Mouse (Mus musculus): Measurements from ENCODE around the gene Adgrb3.

The Adgrb3 gene

GRCm38 (mm10) chr1:25310066-25310465 is 519.4 kb downstream of the Adgrb3 start:
- DNase-seq (ENCODE audit: low read depth, low spot score): no peak

- no peak for DNase-seq (ENCODE audit: low read depth, low spot score)
Measured at GRCm38 (mm10) chr1:25281471-25281870, 548.0 kb downstream of the Adgrb3 start.

DNA sequence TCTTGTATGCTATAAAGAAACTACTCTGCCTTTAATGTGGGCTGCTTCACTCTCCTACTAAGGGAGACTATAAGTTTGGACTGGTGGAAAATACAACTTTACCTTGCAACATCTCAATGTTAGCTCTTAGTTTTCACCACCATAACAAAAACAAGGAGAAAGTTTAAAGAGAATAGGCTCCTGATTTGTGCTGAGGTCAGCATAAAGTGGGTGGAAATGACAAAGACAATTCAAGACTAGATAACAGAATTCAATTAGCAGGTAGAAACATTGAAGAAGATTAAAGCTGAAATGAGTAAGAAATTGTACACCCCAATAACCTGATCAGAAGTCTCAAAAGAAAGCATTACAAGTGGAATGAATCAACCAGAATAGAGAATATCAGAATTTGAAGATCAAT is 578.9 kb downstream of the Adgrb3 start:
- no peak for DNase-seq (ENCODE audit: low read depth, low spot score)

DNA sequence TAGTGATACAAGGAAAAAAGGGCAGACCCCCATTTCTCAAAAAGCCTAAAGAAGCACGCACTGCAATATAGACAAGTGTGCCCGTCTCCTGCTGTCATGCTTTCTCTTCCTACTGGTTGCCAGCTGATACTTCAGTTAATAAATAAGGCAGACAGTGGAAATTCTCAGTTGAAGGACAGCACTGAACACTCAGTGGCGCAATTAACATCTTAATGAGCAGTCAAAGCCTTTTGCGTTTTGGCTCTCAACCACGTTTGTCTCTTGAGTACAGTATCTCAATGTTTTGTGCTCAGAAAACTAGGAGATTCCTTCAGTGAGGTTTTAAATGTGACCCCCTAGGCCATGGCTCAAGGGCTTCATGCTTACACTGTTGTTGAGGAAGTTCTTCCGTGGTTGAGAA is 587.1 kb downstream of the Adgrb3 start:
- DNase-seq (ENCODE audit: low read depth, low spot score): no peak

GRCm38 (mm10) chr1:25229245-25229750 is 600.2 kb downstream of the Adgrb3 start:
- DNase-seq (ENCODE audit: low read depth, low spot score): no peak

GRCm38 (mm10) chr1:25228381-25229244 is 600.9 kb downstream of the Adgrb3 start:
- DNase-seq (ENCODE audit: low read depth, low spot score): no peak

- no peak for DNase-seq (ENCODE audit: low read depth, low spot score)
Measured at GRCm38 (mm10) chr1:25227880-25228279, 601.6 kb downstream of the Adgrb3 start.

- DNase-seq (ENCODE audit: low read depth, low spot score): no peak
Measured at GRCm38 (mm10) chr1:25204636-25205035, 624.9 kb downstream of the Adgrb3 start.

DNA sequence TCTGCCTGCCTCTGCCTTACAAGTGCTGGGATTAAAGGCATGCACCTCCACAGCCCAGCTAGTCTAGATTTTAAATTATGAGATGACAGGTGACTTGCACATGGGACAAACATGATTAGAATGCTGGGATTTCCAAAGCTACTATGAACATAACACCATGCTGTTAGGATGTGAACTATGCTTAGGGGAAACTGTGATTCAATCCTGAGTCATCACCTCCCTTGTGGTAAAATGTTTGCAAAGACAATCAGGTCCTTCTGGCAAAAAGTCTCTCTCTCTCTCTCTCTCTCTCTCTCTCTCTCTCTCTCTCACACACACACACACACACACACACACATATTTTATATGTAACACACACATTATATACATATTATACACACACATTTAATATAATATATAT is 630.1 kb downstream of the Adgrb3 start:
- no peak for DNase-seq (ENCODE audit: low read depth, low spot score)

DNA sequence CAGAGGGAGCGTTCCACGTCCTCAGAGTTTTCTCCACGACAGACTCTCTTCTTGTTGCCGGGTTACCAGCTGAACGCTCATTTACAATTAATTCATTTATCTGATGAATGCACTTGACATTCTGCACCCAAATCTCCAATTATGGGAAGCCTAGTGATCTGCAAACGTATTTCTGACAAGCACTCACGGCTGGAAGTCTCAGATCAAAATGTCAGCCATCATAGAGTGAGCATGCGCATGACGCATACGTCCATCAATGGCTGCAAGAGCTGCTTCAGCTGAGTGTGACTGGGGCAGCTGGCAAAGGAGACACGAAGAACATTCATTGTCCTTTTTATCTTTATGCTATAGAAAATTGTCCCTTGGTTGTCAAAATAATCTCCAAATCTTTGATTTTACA is 637.5 kb downstream of the Adgrb3 start:
- DNase-seq (ENCODE audit: low read depth, low spot score): no peak

- DNase-seq (ENCODE audit: low read depth, low spot score): no peak
Measured at GRCm38 (mm10) chr1:25189261-25189660, 640.2 kb downstream of the Adgrb3 start.

GRCm38 (mm10) chr1:25185909-25186308 is 643.6 kb downstream of the Adgrb3 start:
- DNase-seq (ENCODE audit: low read depth, low spot score): no peak

DNA sequence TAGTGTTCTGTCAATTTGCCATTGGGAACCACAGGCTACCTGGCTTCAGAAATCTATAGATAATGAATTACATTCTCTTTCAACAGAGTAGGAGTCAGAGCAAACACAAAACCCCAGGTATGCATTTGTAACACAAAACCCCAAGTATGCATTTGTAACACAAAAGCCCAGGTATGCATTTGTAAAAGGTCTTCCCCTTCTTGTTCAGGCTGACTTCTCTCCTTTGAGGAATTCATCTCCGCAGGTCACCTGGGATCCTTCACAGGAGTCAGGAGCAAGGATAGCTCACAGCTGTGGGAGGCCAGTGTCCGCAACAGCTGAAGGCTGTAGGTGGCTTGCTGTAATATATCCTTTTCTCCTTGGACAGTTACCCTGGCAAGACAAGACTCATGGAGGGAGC is 647.6 kb downstream of the Adgrb3 start:
- DNase-seq (ENCODE audit: low read depth, low spot score): no peak

DNA sequence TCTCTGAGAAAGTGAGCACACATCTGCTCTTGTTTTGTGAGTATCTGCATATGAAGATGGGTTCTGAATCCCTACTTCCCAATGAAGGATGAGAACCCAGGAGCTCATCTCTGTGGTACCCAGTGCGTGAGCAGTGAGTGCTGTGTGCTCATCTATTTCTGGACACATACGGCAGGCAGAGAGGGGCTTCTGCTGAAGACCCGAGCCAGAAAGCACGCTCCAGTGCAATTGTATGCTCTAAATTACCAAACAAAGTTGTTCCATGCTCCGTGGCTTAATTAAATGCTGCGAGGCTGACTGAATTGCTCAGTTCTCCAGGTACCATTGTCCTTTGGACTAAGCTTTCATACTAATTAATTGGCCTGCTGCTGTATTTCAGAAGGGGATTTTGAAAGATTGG is 648.9 kb downstream of the Adgrb3 start:
- DNase-seq (ENCODE audit: low read depth, low spot score): no peak

DNA sequence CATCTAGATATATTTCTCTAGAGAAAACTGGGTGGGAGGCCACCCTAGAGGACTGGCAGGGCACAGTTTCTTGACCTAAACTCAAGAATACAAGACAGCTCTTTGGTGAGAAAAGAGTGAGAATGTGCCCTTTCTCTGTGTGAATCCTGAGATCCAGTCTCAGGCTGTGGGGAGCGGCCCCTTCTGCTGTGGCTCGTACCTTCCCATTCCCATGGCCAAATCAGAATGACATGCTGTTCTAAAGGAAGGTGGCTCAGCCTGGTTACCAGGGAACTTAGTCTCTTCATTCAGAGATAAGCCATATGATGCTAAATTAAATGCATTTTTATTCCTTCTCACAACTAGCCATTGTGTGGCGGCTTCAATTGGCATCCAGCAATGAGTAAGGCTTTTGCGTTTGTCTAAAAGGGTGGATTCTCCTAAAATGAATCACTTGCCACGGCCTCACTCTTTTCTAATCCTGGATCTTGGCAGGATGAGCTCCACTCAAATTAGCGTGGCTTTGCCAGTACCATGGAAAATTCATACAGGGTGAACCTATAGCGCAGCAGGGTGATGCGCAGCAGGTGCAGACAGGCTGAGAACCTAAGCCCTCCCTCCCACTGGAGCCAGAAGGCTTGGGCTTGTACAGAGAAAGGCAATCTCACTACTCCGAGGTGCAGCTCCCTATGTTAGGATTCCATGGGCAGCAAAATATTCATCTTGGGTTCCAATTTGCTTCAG is 649.5 kb downstream of the Adgrb3 start:
- DNase-seq (ENCODE audit: low read depth, low spot score): no peak

GRCm38 (mm10) chr1:25178347-25179130 is 651.0 kb downstream of the Adgrb3 start:
- DNase-seq (ENCODE audit: low read depth, low spot score): no peak

- no peak for DNase-seq (ENCODE audit: low read depth, low spot score)
Measured at GRCm38 (mm10) chr1:25167120-25167519, 662.4 kb downstream of the Adgrb3 start.

DNA sequence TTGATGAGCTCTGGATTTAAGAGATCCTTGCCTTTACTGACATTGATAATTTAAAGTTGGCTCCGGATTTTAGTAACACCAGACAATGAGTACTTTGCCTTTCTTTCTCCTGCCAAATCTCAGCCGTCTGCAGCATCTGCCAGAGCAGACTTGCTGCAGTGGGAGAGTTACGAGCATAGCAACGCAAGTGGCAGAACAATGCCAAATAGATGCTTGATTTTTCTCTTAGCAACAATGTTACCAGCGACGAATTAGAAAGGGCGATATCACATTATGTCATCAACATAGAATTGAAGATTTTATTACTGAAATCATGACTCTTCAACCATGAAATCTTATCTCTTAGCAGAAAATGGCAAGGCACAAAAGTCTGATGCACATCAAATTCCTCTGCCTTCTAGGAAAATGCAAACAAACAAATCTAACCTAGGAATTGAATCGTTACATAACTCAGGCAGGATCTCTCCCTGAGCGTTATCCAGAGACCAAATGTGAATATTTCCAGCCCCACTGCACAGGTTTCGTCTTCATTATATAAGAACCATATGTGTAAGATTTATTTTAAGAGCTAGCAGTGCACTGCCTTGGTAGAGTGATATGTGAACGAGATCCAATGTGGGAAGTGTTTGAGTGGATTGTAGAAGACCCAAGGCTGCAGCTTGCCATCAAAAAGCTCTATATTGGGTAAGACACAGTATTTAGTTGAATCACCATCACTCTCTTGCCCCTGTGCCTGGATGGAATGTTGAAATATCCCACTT is 663.3 kb downstream of the Adgrb3 start:
- no peak for DNase-seq (ENCODE audit: low read depth, low spot score)

- DNase-seq (ENCODE audit: low read depth, low spot score): no peak
Measured at GRCm38 (mm10) chr1:25163561-25163960, 665.9 kb downstream of the Adgrb3 start.

DNA sequence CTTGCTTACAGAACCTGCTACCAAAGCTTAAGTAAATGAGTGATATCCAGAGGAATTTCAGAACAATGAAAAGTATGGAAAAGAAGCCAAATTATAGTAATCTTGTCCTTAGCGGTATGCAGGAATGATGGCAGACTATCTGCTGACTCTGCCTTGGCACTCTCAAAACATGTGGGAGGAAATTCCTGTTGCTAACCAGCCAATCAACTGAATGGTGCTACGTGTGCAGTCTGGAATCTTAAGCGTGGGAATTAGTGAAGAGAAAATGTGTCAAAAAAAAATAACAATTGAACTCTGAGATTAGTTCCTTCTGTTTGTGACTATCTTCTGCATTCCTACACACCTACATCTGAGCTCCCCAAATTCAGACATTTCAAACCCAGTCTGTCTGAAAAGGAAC is 683.3 kb downstream of the Adgrb3 start:
- no peak for DNase-seq (ENCODE audit: low read depth, low spot score)

DNA sequence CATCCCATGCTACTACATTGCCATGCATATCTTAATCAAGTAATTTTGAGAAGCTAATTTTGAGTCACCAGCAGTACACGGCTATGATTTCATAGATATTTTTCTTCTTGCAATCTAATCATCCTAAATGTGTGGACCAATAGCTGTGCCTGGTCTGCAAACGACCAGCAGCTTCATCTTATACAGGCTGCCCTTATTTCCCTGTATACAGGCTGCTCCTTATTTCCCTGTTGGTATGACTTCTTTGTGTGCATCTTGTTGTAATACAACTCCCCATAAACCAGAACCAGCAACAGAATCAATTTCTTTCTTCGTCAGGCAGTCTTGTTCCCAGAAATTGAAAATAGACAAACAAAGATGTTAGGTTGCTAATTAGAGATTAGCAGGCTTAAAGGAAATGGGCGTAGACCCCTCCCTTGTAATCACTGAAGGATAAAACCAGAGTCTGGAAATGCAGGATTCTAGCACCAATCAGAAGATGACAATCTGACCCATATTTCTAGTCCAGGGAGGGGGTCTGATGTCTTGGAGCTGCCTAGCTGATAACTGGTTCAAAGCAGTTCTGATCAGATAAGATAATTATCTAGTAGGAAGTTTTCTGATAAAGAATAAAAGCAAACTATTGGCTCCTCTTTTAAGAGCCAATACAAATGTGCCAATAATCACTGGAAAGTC is 697.2 kb downstream of the Adgrb3 start:
- DNase-seq (ENCODE audit: low read depth, low spot score): no peak
